Mouse (Mus musculus): ENCODE data around the gene Phyh. TPM values are rescaled to one million over a fixed set of nuclear protein-coding genes. Genes with fewer than 3 reads are reported as not detected.
"Not testable (repeated sequence)": the region's sequence is repeated elsewhere in the genome, so short reads cannot be mapped to it uniquely, and the experiment has no call there.

The Phyh gene
- total RNA-seq, 2 experiments from 2014 or later = 167 to 176 TPM

GRCm38 (mm10) chr2:4917326-4918021, 1.3 kb upstream of the Phyh start:
- DNase-seq = peak; percentile 28

GRCm38 (mm10) chr2:4921019-4921418, 2.2 kb downstream of the Phyh start:
- DNase-seq = no peak

- DNase-seq = no peak
Measured at GRCm38 (mm10) chr2:4922476-4923164, 3.8 kb downstream of the Phyh start.

- no peak for DNase-seq
Measured at GRCm38 (mm10) chr2:4927391-4927790, 8.6 kb downstream of the Phyh start.

- DNase-seq = no peak
Measured at GRCm38 (mm10) chr2:4929230-4929629, 10.4 kb downstream of the Phyh start.

- DNase-seq = no peak
Measured at GRCm38 (mm10) chr2:4934516-4934915, 15.7 kb downstream of the Phyh start.

- DNase-seq = no peak
Measured at GRCm38 (mm10) chr2:4937931-4938330, 19.1 kb downstream of the Phyh start.

GRCm38 (mm10) chr2:4940861-4941260, 22.0 kb downstream of the Phyh start:
- no peak for DNase-seq

GRCm38 (mm10) chr2:4949691-4950090, 30.9 kb downstream of the Phyh start:
- not testable (repeated sequence) for DNase-seq

- DNase-seq = no peak
Measured at GRCm38 (mm10) chr2:4950986-4951385, 32.2 kb downstream of the Phyh start.

- DNase-seq = no peak
Measured at GRCm38 (mm10) chr2:4954216-4954760, 35.5 kb downstream of the Phyh start.

GRCm38 (mm10) chr2:4958039-4958438, 39.2 kb downstream of the Phyh start:
- DNase-seq = no peak

- no peak for DNase-seq
Measured at GRCm38 (mm10) chr2:4967806-4968205, 49.0 kb downstream of the Phyh start.

GRCm38 (mm10) chr2:4969083-4969482, 50.3 kb downstream of the Phyh start:
- DNase-seq = no peak

GRCm38 (mm10) chr2:4975807-4976206, 57.0 kb downstream of the Phyh start, which contains the start of gene Ucma:
TSS of gene Ucma (plus strand) at chr2:4976122.
- DNase-seq = no peak

GRCm38 (mm10) chr2:4978091-4978490, 59.3 kb downstream of the Phyh start:
- DNase-seq = no peak

GRCm38 (mm10) chr2:4983987-4984386, 65.2 kb downstream of the Phyh start:
- DNase-seq = no peak

- DNase-seq = no peak
Measured at GRCm38 (mm10) chr2:4985000-4985399, 66.2 kb downstream of the Phyh start.

- no peak for DNase-seq
Measured at GRCm38 (mm10) chr2:4986798-4987197, 68.0 kb downstream of the Phyh start.

- no peak for DNase-seq
Measured at GRCm38 (mm10) chr2:4987388-4988180, 68.8 kb downstream of the Phyh start.

Data from gastrocnemius, postnatal 25 days (tissue).